Mouse (Mus musculus): ENCODE measurements at regions not wholly inside any gene's neighbourhood (a gene's known extent, or its start where the extent isn't known, plus 50 kb on each side); places are given as distances from the start of the nearest gene placed in this dataset.
"Not testable (repeated sequence)": the region's sequence is repeated elsewhere in the genome, so short reads cannot be mapped to it uniquely, and the experiment has no call there.

- DNase-seq = no peak
These were observed 147.9 kb upstream of the Krtap11-1 start for GRCm38 (mm10) chr16:89718921-89719320.

- not testable (repeated sequence) for DNase-seq
These were observed 144.7 kb upstream of the Krtap11-1 start for GRCm38 (mm10) chr16:89715716-89716115.

GRCm38 (mm10) chr16:89704316-89704715 lies 133.3 kb upstream of the Krtap11-1 start:
- DNase-seq = no peak

DNA sequence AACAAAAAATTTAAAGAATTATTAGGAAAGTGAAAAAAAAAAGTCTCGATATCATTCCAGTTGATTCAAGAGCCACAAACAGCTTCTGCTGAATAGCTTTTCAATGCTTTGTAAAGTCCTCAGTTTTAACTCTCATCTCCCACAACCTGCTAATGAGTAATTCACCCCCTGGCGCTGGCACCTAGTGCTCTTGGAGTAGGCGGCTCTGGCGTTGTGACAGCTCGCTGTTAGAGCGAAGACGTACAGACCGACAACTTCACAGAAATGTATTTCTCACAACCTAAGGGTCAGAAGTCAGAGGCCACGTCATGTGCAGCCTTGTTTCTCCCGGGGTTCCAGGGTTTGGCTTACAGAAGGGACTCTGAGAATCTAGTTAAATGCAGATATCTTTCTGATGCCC lies 132.2 kb upstream of the Krtap11-1 start:
- no peak for DNase-seq

GRCm38 (mm10) chr16:89702406-89702805 lies 131.4 kb upstream of the Krtap11-1 start:
- no peak for DNase-seq

GRCm38 (mm10) chr16:89701741-89702140 lies 130.8 kb upstream of the Krtap11-1 start:
- no peak for DNase-seq

- DNase-seq = no peak
These were observed 128.7 kb upstream of the Krtap11-1 start for GRCm38 (mm10) chr16:89699710-89700109.

DNA sequence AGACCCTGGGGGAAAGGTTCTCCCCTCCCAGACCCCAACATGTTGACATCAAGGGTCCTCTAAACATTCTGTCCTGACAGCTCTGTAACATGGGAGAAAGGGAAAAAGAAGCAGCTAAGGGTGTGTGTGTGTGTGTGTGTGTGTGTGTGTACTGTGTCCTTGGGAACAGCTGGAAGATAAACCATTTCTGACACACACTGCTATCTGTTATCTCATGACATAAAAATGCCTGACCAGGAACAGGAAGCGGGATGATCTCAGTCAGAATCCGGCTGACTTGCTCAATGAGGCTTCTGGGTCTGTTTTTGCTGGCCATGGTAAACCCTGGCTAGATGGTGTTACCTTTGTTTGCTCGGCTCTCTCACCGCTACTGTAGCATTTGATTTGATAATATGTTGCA lies 124.8 kb upstream of the Krtap11-1 start:
- DNase-seq = peak; percentile 64

DNA sequence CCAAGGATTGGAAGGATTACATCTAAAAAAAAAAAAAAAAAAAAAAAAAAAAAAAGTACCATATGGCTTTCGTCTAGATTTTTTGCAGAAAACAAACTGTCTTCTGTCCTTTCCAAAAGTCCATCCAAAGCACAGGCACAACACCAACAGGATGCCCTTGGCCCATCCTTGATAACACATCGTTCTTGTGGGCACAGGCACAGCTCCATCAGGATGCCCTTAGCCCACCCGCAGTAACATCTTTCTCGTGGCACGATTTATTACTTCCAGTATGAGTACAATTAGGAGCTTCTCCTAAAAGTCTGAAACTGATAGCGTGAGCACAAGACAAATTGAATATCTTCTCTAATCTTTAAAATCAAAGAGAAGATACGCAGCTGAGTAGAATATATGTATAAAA lies 124.4 kb upstream of the Krtap11-1 start:
- no peak for DNase-seq

DNA sequence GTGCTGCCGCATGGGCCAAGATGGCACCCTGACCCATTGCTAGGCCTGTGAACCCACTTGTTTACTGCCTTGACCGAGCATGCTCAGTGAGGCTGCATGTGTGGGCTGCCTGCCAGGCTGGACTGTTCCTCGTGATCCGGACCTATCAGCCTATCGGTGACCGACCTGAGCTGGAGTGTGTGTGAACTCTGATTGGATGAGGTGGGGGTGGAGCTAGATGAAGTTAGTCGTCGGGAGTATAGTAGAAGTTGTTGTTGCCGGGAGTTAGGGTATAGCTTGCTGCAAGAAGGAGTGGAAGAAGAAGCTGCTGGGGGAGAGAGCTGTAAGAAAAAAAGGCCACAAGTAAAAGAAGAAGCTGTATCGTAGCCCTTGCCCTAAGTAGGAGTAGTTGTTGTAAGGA lies 122.3 kb upstream of the Krtap11-1 start:
- DNase-seq = no peak

GRCm38 (mm10) chr16:89679438-89679837 lies 108.5 kb upstream of the Krtap11-1 start:
- no peak for DNase-seq

- no peak for DNase-seq
These were observed 107.5 kb upstream of the Krtap11-1 start for GRCm38 (mm10) chr16:89678446-89679015.

- no peak for DNase-seq
These were observed 104.2 kb upstream of the Krtap11-1 start for GRCm38 (mm10) chr16:89675009-89675785.

DNA sequence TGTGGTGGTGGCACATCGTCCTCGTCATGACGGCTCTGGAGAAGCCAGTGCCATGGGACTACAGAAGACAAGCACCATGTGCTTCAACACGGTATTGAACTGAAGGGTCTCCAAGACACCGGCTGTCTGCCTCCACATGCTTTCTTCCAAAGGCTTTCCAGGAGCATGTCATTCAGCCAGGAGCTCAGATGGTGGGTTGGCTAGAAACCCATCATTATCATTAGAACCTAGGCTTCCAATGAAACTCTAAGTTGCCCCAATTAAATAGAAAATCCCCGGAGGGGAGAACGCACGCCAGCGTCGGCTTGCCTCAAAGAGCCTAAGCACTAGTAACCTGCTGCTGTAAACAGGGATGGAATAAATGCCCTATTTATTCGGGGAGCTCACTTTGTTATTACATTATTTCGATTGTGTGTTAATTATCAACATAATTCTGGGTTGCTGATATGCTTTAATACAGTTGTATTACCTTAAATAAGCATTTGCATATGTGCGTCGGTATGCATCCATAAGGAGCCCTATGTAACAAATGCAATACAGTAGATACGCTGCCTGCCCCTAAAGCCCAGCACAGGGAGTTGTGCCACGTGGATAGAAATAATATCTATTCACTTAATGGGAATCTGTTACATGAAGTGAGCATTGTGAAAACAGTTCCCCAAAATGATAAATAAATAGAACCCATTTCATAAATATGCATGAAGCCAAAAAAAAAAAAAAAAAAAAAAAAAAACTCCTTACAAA lies 103.3 kb upstream of the Krtap11-1 start:
- no peak for DNase-seq

DNA sequence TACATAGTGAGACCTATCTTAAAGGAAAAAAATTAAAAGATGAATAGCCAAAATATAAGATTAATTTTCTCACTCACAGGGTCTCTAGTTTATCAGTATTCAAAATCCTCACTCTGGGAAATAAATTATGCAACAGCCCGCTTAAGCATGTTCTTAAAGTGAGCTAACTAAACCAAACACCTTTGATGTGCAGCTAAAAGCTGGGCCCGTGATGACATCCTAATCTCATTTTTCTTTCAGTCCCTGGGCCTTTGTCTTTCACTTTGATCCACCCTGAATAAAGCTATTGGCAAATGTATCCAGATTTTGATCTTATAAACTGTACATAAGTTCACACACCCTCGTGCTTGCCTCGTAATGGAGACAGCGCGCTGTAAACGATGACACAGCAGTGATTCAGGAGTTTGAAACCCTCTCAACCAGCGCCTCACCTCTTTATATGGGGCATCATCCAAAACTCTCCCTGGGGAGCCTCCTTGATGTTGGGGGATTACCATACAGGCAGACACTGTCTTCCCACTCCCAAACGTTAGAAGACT lies 100.3 kb upstream of the Krtap11-1 start:
- no peak for DNase-seq

DNA sequence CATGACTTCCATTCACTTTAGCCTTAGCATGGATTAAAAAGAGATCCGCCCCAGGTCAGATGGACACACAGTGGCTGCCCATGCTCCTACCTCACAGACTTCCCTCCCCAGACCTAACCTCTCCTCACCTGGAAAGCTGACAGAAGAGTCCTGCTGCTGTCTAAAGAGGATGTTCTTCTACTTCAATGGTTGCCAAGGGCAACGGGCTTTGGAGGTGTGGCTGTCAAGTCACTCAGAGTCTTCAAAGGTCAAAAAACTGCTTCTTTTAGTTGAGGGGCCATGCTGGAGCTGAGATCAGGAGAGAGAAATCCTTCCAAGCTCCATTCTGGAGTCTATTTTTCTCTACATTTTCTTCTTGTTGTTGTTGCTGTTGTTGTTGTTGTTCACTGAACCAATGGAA lies 89.1 kb upstream of the Krtap11-1 start:
- no peak for DNase-seq

- no peak for DNase-seq
These were observed 85.1 kb upstream of the Krtap11-1 start for GRCm38 (mm10) chr16:89656036-89656435.

DNA sequence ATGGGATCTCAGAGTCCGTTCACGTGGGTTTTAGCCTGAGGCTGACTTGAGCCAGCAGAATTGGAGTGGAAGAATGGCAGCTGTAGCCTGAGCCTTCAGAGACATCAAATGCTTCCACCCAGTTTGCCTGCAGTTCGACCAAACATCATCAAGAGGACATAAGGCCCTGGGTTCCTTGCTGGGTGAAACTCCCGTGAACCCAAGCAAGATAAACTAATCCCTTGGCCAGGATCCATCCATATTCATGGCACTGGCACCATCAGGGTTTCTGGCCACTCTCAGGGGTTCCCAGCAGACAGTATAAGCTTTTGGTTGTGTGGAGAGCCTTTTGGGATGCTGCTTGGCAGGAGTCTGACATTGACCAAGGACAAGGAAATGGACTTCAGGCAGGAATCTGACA lies 77.7 kb upstream of the Krtap11-1 start:
- no peak for DNase-seq

DNA sequence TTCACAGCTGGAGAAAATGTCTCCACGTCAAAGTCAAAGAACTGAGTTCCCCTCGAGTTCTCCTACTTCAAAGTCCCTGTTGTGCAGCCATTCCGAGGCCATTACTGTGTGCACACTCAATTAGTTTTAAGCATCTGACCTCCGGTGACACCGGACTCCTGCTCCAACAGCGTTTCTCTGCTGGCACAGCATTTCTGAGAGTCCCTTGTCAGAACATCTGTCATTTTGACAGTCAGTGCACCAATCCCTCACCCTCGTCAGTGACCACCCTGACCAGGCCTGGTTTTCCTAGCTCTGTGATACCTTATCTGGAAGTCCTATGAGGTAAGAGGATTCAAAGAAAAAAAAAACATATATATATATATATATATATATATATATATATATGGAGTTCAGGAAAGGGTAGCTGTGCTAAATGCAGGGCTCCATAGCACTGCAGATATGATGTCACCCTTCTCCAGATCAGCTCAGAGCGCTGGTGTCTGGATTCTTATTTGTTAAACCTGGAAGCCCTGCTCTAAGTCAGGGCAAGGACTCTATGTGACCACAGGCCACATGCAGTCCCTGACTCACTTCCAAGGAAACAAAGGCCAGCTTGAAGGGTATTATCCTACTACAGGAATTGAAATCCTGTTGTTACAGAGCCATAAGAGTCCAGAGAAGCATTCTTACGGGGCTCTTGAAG lies 63.1 kb upstream of the Krtap11-1 start:
- DNase-seq = no peak

DNA sequence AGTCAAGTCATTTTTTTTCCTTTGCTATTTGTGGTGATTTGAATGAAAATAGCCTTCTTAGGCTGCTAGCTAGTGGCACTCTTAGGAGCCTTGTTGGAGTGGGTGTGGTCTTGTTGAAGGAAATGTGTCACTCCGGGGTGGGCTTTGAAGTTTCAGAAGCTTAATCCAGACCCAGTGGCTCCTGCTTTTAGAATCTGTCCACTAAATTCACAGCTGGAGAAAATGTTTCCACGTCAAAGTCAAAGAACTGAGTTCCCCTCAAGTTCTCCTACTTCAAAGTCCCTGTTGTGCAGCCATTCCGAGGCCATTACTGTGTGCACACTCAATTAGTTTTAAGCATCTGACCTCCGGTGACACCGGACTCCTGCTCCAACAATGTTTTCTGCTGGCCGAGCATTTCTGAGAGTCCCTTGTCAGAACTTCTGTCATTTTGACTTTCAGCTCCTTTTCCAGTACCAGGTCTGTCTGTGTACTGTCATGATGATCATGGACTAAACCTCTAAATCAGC lies 61.2 kb upstream of the Krtap11-1 start:
- DNase-seq = no peak

DNA sequence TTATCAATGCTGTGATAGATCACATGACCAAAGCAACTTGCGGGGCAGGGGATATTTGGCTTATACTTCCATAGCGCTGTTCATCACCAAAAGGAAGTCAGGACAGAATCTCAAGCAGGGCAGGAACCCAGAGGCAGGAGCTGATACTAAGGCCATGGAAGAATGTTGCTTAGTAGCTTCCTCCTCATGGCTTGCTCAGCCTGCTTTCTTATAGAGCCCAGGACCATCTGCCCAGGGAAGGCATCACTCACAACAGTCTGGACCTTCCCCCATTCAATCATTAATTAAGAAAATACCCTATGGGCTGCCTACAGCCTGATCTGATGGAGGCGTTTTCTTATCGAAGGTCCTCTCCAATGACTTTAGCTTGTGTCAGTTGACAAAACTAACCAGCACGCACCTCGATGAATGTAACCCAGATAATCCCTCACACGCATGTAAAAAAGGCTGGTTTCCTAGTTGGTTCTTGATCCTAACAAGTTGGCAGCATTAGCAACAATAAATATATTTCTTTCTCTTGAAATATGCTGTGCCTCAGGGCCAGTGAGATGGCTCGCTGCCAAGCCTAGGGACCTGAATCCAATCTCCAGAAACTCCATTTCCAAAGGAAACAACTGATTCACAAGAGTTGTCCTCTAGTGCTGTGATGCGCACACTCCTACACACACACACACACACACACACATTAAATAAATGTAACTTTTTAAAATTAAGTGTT lies 60.6 kb upstream of the Krtap11-1 start:
- DNase-seq = peak; percentile 30

- DNase-seq = no peak
These were observed 54.7 kb upstream of the Krtap11-1 start for GRCm38 (mm10) chr16:89625710-89626109.
